Mouse (Mus musculus): ENCODE measurements around the gene Pdzd2.

- no peak for TF ChIP-seq CTCF (IDR thresholded peaks at IDR 0.05; ENCODE audit: control insufficient read depth, insufficient read depth, low read length)
- no peak for TF ChIP-seq POLR2A (IDR thresholded peaks at IDR 0.05; ENCODE audit: borderline replicate concordance, control insufficient read depth, low read depth, low read length)
Measured at GRCm38 (mm10) chr15:12456808-12457207, 282.9 kb downstream of the Pdzd2 start.

Data from bone marrow, adult 2 months (tissue).